Mouse (Mus musculus): ENCODE results near the gene Eng.

GRCm38 (mm10) chr2:32662291-32662690 is 15.9 kb downstream of the Eng start:
- no peak for TF ChIP-seq POLR2A (IDR thresholded peaks at IDR 0.05; ENCODE audit: borderline replicate concordance, extremely low read depth, low read depth, low read length)
- TF ChIP-seq CTCF (IDR thresholded peaks at IDR 0.05; ENCODE audit: insufficient read depth, low read length) = no peak
